Mouse (Mus musculus) liver, embryonic 15.5 days (tissue): ENCODE data around the gene Zfp574. TPM values are rescaled to one million over a fixed set of nuclear protein-coding genes. Genes with fewer than 3 reads are reported as not detected.

Experiments
- microRNA-seq: library from miRNA; unstranded; fragments of <30 nt; microRNA quantifications from one replicate; pipeline ENCODE4, GENCODE M21; 2016
- polyA plus RNA-seq: library from polyadenylated mRNA; unstranded; fragments of >200 nt; fragmentation: Nextera tagmentation; extraction: Ambion mirVana; gene quantifications from 2 replicates; pipeline ENCODE4 v1.2.1, GENCODE M21; 2015

The Zfp574 gene
- polyA plus RNA-seq, 1 experiment from 2014 or later, result 9.9 TPM

Small RNA genes within 50 kb of the gene (microRNA-seq; reads per million reads assigned to microRNA genes)
- not detected for gene Mir6537

Other genes starting within 250 kb of the Zfp574 start
- 1.6 and 1.9 TPM in 2 replicates for gene Gm9844, start 210.4 kb upstream of the Zfp574 start, polyA plus RNA-seq
- not detected in 2 replicates for gene Lypd4, start 202.6 kb upstream of the Zfp574 start, polyA plus RNA-seq
- not detected in 2 replicates for gene Dmrtc2, start 202.5 kb upstream of the Zfp574 start, polyA plus RNA-seq
- gene Rps19, start 188.2 kb upstream of the Zfp574 start, polyA plus RNA-seq, result 1,016 and 1,167 TPM in 2 replicates
- gene Cd79a, start 175.2 kb upstream of the Zfp574 start, polyA plus RNA-seq, result 6.0 and 7.2 TPM in 2 replicates
- gene Arhgef1, start 169.7 kb upstream of the Zfp574 start, polyA plus RNA-seq, result 41.7 and 46.4 TPM in 2 replicates
- not detected in 2 replicates for gene Gm4881, start 128.1 kb upstream of the Zfp574 start, polyA plus RNA-seq
- gene Rabac1, start 99.8 kb upstream of the Zfp574 start, polyA plus RNA-seq, result 59.4 and 69.5 TPM in 2 replicates
- gene Atp1a3, start 66.6 kb upstream of the Zfp574 start, polyA plus RNA-seq, result 1.3 and 1.5 TPM in 2 replicates
- gene Grik5, start 221 bp upstream of the Zfp574 start, polyA plus RNA-seq, result 0.54 and 0.82 TPM in 2 replicates
- 1.6 and 2.1 TPM in 2 replicates for gene Pou2f2, start 107.2 kb downstream of the Zfp574 start, polyA plus RNA-seq
- gene Dedd2, start 148.0 kb downstream of the Zfp574 start, polyA plus RNA-seq, result 35.4 and 39.1 TPM in 2 replicates
- gene Zfp526, start 148.9 kb downstream of the Zfp574 start, polyA plus RNA-seq, result 1.8 and 2.1 TPM in 2 replicates
- 6.4 and 7.4 TPM in 2 replicates for gene Gsk3a, start 165.3 kb downstream of the Zfp574 start, polyA plus RNA-seq
- gene Erf, start 178.2 kb downstream of the Zfp574 start, polyA plus RNA-seq, result 4.6 and 4.8 TPM in 2 replicates
- gene Cic, start 195.1 kb downstream of the Zfp574 start, polyA plus RNA-seq, result 8.9 and 10.2 TPM in 2 replicates
- 25.7 and 26.1 TPM in 2 replicates for gene Pafah1b3, start 225.4 kb downstream of the Zfp574 start, polyA plus RNA-seq
- gene Prr19, start 228.8 kb downstream of the Zfp574 start, polyA plus RNA-seq, result 0.07 TPM in 1 of 2 replicates, not detected in the other
- 0.09 TPM in 1 of 2 replicates, not detected in the other for gene Tmem145, start 233.5 kb downstream of the Zfp574 start, polyA plus RNA-seq
- 0.79 and 1.1 TPM in 2 replicates for gene Megf8, start 244.6 kb downstream of the Zfp574 start, polyA plus RNA-seq